ENCODE assay signal across 9 mouse cellular contexts in genomic region chr15:89374340-89374739, GRCm38 (mm10). TPM values are rescaled to one million over a fixed set of nuclear protein-coding genes. Genes with fewer than 3 reads are reported as not detected.
DNase-seq lines count a peak whose midpoint lies in the region; ATAC-seq and TF ChIP-seq lines count a peak whose summit lies in the region.
"Had no signal": no experiment of that assay in that cellular context is flagged by ENCODE, and none has a peak within 500 bp of the region (broad histone marks: within the 10 kb centered on the region; RNA-seq: fewer than 3 reads in every experiment).

No protein-coding gene starts in this region.

- no peak overlapping the region for H3K27ac ChIP-seq in kidney, adult 2 months (ENCODE audit: insufficient read depth, low read depth, low read length)
- no peak overlapping the region for H3K27ac ChIP-seq in bone marrow, adult 2 months (ENCODE audit: control insufficient read depth, insufficient read depth, low read depth, low read length, poor library complexity)
- peak overlapping the region; percentile 95; the same call in 1 of the 2 replicates for H3K27ac ChIP-seq in hindbrain, embryonic 12.5 days
- peak overlapping the region; percentile 90 for H3K27ac ChIP-seq in midbrain, embryonic 12.5 days (replicated peaks)

- intact Hi-C loops in left cerebral cortex, postnatal 36 days (cut with DNase I): loop anchor here (5.0 kb wide), 2 partner anchors 53 to 57 kb away; partner anchors contain the start of genes C730034F03Rik, Chkb, Cpt1b and Gm44502

- no peak for TF ChIP-seq POLR2A in kidney, adult 2 months (IDR thresholded peaks at IDR 0.05; ENCODE audit: low read depth, low read length)
- no peak for TF ChIP-seq POLR2A in bone marrow, adult 2 months (IDR thresholded peaks at IDR 0.05; ENCODE audit: borderline replicate concordance, control insufficient read depth, low read depth, low read length)

- no peaks in the 10 kb centered on the region for H3K27me3 ChIP-seq in kidney, adult 2 months (replicated peaks; ENCODE audit: control insufficient read depth, insufficient read depth, low read length)
- H3K27me3 ChIP-seq in hindbrain, embryonic 12.5 days: peaks cover 42% of the 10 kb centered on the region
- peaks cover 45% of the 10 kb centered on the region for H3K27me3 ChIP-seq in midbrain, embryonic 12.5 days

- 38% methylated on average over 9 of the region's 9 CpGs for WGBS in kidney, adult 2 months
- whole genome bisulfite sequencing in bone marrow, adult 2 months: 58% methylated on average over 9 of the region's 9 CpGs
- WGBS in hindbrain, embryonic 12.5 days: 50% methylated on average over 9 of the region's 9 CpGs
- WGBS in midbrain, embryonic 12.5 days: 54% methylated on average over 9 of the region's 9 CpGs

- H3K4me1 ChIP-seq in kidney, adult 2 months (ENCODE audit: control insufficient read depth, insufficient read depth, low read length): peaks cover 7% of the 10 kb centered on the region; the same call in 1 of the 2 replicates
- no peaks in the 10 kb centered on the region for H3K4me1 ChIP-seq in bone marrow, adult 2 months (ENCODE audit: control insufficient read depth, insufficient read depth, low read length)
- H3K4me1 ChIP-seq in hindbrain, embryonic 12.5 days: peaks cover 28% of the 10 kb centered on the region
- peaks cover 28% of the 10 kb centered on the region for H3K4me1 ChIP-seq in midbrain, embryonic 12.5 days

- peak overlapping the region; percentile 73 for H3K9ac ChIP-seq in hindbrain, embryonic 12.5 days
- peak overlapping the region; percentile 73 for H3K9ac ChIP-seq in midbrain, embryonic 12.5 days (replicated peaks)

- peak overlapping the region; percentile 69 for H3K4me2 ChIP-seq in hindbrain, embryonic 12.5 days (replicated peaks)
- peak overlapping the region; percentile 79 for H3K4me2 ChIP-seq in midbrain, embryonic 12.5 days (replicated peaks)

- DNase-seq in kidney, adult 2 months: no peak
- no peak for DNase-seq in kidney, postnatal 14 days
- DNase-seq in frontal cortex, adult 2 months (ENCODE audit: extremely low spot score in 1 of 2, low spot score in 1 of 2): no peak
- no peak for DNase-seq in left cerebral cortex, postnatal 36 days (ENCODE audit: low spot score in 2 of 2)

- peak overlapping the region; percentile 76 for H3K4me3 ChIP-seq in kidney, adult 2 months (ENCODE audit: insufficient read depth, low read depth, low read length)
- H3K4me3 ChIP-seq in bone marrow, adult 2 months (replicated peaks; ENCODE audit: control insufficient read depth, low read depth, low read length): peak overlapping the region; percentile 94
- peak overlapping the region; percentile 63 for H3K4me3 ChIP-seq in hindbrain, embryonic 12.5 days
- peak overlapping the region; percentile 73 for H3K4me3 ChIP-seq in midbrain, embryonic 12.5 days

- no peak for ATAC-seq in hindbrain, embryonic 12.5 days (ENCODE audit: low FRiP score)
- ATAC-seq in midbrain, embryonic 12.5 days (ENCODE audit: low FRiP score, low read depth): no peak; the same call in 1 of the 2 replicates
- no peak for ATAC-seq in activated CD4-positive, CD25-positive, alpha-beta regulatory T cell, adult 4 months

- no peaks in the 10 kb centered on the region; the same call in 1 of the 2 replicates for H3K36me3 ChIP-seq in kidney, adult 2 months (ENCODE audit: control insufficient read depth, insufficient read depth, low read length)
- H3K36me3 ChIP-seq in hindbrain, embryonic 12.5 days: peaks cover 36% of the 10 kb centered on the region
- peaks cover 33% of the 10 kb centered on the region for H3K36me3 ChIP-seq in midbrain, embryonic 12.5 days

- TF ChIP-seq CTCF in kidney, adult 2 months (conservative IDR thresholded peaks at IDR 0.05; ENCODE audit: insufficient read depth, insufficient read length, low read depth, low read length): no peak
- no peak for TF ChIP-seq CTCF in bone marrow, adult 2 months (IDR thresholded peaks at IDR 0.05; ENCODE audit: control insufficient read depth, insufficient read depth, low read length)

- no peaks in the 10 kb centered on the region for H3K9me3 ChIP-seq in hindbrain, embryonic 12.5 days (replicated peaks)
- no peaks in the 10 kb centered on the region for H3K9me3 ChIP-seq in midbrain, embryonic 12.5 days

RNA-seq across cellular contexts. Expression of gene Sco2, which starts 0.7 kb away (rescaled TPM):
- 59.5 and 65.3 TPM in 2 replicates for polyA plus RNA-seq in kidney, adult 2 months (2012; rRNA removed)
- polyA plus RNA-seq in bone marrow, adult 2 months (2011; ENCODE audit: insufficient read depth, insufficient read length, low replicate concordance, missing spikeins): 3.5 and 7.7 TPM in 2 replicates
- polyA plus RNA-seq in hindbrain, embryonic 12.5 days (2016; fragmentation: Nextera tagmentation; extraction: Ambion mirVana): 4.9 and 6.5 TPM in 2 replicates
- polyA plus RNA-seq in midbrain, embryonic 12.5 days (2016; fragmentation: Nextera tagmentation; extraction: Ambion mirVana): 5.8 TPM in 2 replicates
- 30.0 and 30.5 TPM in 2 replicates for polyA plus RNA-seq in frontal cortex, adult 2 months (2012; rRNA removed)
- 1 to 10 TPM; 2.1 to 4.9 TPM for polyA plus RNA-seq in activated CD4-positive, CD25-positive, alpha-beta regulatory T cell, adult 4 months (2017; shearing (Covaris generic))
- total RNA-seq in left cerebral cortex, postnatal 36 days (2021): 10 to 100 TPM; 24.0 to 32.2 TPM

RNA-seq across cellular contexts. Expression of gene Tymp, which starts 2.5 kb away (rescaled TPM):
- 1.8 and 3.1 TPM in 2 replicates for polyA plus RNA-seq in kidney, adult 2 months (2012; rRNA removed)
- polyA plus RNA-seq in bone marrow, adult 2 months (2011; ENCODE audit: insufficient read depth, insufficient read length, low replicate concordance, missing spikeins): not detected in 2 replicates
- polyA plus RNA-seq in hindbrain, embryonic 12.5 days (2016; fragmentation: Nextera tagmentation; extraction: Ambion mirVana): 1.4 and 1.6 TPM in 2 replicates
- polyA plus RNA-seq in midbrain, embryonic 12.5 days (2016; fragmentation: Nextera tagmentation; extraction: Ambion mirVana): 1.4 and 1.9 TPM in 2 replicates
- 3.3 TPM in 2 replicates for polyA plus RNA-seq in frontal cortex, adult 2 months (2012; rRNA removed)
- polyA plus RNA-seq in activated CD4-positive, CD25-positive, alpha-beta regulatory T cell, adult 4 months (2017; shearing (Covaris generic)): under 1 TPM; 0.61 to 0.74 TPM
- 1 to 10 TPM; 1.2 to 1.5 TPM for total RNA-seq in left cerebral cortex, postnatal 36 days (2021)

RNA-seq across cellular contexts. Expression of gene Odf3b, which starts 4.7 kb away (rescaled TPM):
- 1.6 and 2.2 TPM in 2 replicates for polyA plus RNA-seq in kidney, adult 2 months (2012; rRNA removed)
- polyA plus RNA-seq in bone marrow, adult 2 months (2011; ENCODE audit: insufficient read depth, insufficient read length, low replicate concordance, missing spikeins): 1.7 and 4.9 TPM in 2 replicates
- polyA plus RNA-seq in hindbrain, embryonic 12.5 days (2016; fragmentation: Nextera tagmentation; extraction: Ambion mirVana): 2.6 and 3.2 TPM in 2 replicates
- 0.51 and 1.2 TPM in 2 replicates for polyA plus RNA-seq in midbrain, embryonic 12.5 days (2016; fragmentation: Nextera tagmentation; extraction: Ambion mirVana)
- 2.4 and 3.8 TPM in 2 replicates for polyA plus RNA-seq in frontal cortex, adult 2 months (2012; rRNA removed)
- 1 to 10 TPM; 1.2 to 1.9 TPM for polyA plus RNA-seq in activated CD4-positive, CD25-positive, alpha-beta regulatory T cell, adult 4 months (2017; shearing (Covaris generic))
- 1 to 10 TPM in 1 of 2 experiments, under 1 TPM in 1; 0.66 to 1.9 TPM for total RNA-seq in left cerebral cortex, postnatal 36 days (2021)

RNA-seq across cellular contexts. Expression of gene Klhdc7b, which starts 10.4 kb away (rescaled TPM):
- polyA plus RNA-seq in kidney, adult 2 months (2012; rRNA removed): not detected in 2 replicates
- not detected in 2 replicates for polyA plus RNA-seq in bone marrow, adult 2 months (2011; ENCODE audit: insufficient read depth, insufficient read length, low replicate concordance, missing spikeins)
- not detected in 2 replicates for polyA plus RNA-seq in hindbrain, embryonic 12.5 days (2016; fragmentation: Nextera tagmentation; extraction: Ambion mirVana)
- polyA plus RNA-seq in midbrain, embryonic 12.5 days (2016; fragmentation: Nextera tagmentation; extraction: Ambion mirVana): not detected in 2 replicates
- polyA plus RNA-seq in frontal cortex, adult 2 months (2012; rRNA removed): 0.16 and 0.25 TPM in 2 replicates
- under 1 TPM in 1 of 2 experiments, not detected in 1; 0.23 TPM for polyA plus RNA-seq in activated CD4-positive, CD25-positive, alpha-beta regulatory T cell, adult 4 months (2017; shearing (Covaris generic))
- total RNA-seq in left cerebral cortex, postnatal 36 days (2021): under 1 TPM; 0.39 to 0.41 TPM
- total RNA-seq: gastrocnemius, adult 8-10 months had no signal

RNA-seq across cellular contexts. Expression of gene Ncaph2, which starts 18.8 kb away (rescaled TPM):
- polyA plus RNA-seq in kidney, adult 2 months (2012; rRNA removed): 111 and 124 TPM in 2 replicates
- 144 and 191 TPM in 2 replicates for polyA plus RNA-seq in bone marrow, adult 2 months (2011; ENCODE audit: insufficient read depth, insufficient read length, low replicate concordance, missing spikeins)
- 140 and 151 TPM in 2 replicates for polyA plus RNA-seq in hindbrain, embryonic 12.5 days (2016; fragmentation: Nextera tagmentation; extraction: Ambion mirVana)
- 164 and 170 TPM in 2 replicates for polyA plus RNA-seq in midbrain, embryonic 12.5 days (2016; fragmentation: Nextera tagmentation; extraction: Ambion mirVana)
- 101 and 112 TPM in 2 replicates for polyA plus RNA-seq in frontal cortex, adult 2 months (2012; rRNA removed)
- polyA plus RNA-seq in activated CD4-positive, CD25-positive, alpha-beta regulatory T cell, adult 4 months (2017; shearing (Covaris generic)): 100 to 1,000 TPM; 141 to 171 TPM
- total RNA-seq in left cerebral cortex, postnatal 36 days (2021): 100 to 1,000 TPM in 1 of 2 experiments, 10 to 100 TPM in 1; 89.8 to 109 TPM

Comparison
In these comparisons a context has a peak if more than half of its experiments do, and no peak if none do; other contexts are left out.
1. H3K27ac ChIP-seq: peak in hindbrain, embryonic 12.5 days (single experiment) and midbrain, embryonic 12.5 days (single experiment); none in kidney, adult 2 months (single experiment) and bone marrow, adult 2 months (single experiment).
2. Peak in every context shown above with its lines, with median percentiles within 50 percentile points of each other: H3K4me3 ChIP-seq.